Mouse (Mus musculus) MEL (cell line): ENCODE results near the gene H13.

Source experiments
- CTCF ChIP-seq, 3 experiments: IDR thresholded peaks in 2 of 3; conservative IDR thresholded peaks in 1 of 3; 2 replicates each; pipeline ENCODE4 v1.5.1; 2011 to 2012; ENCODE audit warnings: low read length in 3 of 3, low read depth in 2 of 3, mild to moderate bottlenecking in 2 of 3, improper control_type of control experiment in 1 of 3, inconsistent platforms in 1 of 3, mixed read lengths in 1 of 3, moderate library complexity in 1 of 3; ENCODE audit not compliant: control insufficient read depth in 1 of 3, insufficient read depth in 1 of 3, poor library complexity in 1 of 3, severe bottlenecking in 1 of 3
- ELF1 ChIP-seq: IDR thresholded peaks from 2 replicates; pipeline ENCODE4 v1.6.1; 2014; ENCODE audit warnings: low read depth, mild to moderate bottlenecking, inconsistent platforms, low read length, improper control_type of control experiment, moderate library complexity
- GATA1 ChIP-seq: IDR thresholded peaks from 2 replicates; pipeline ENCODE4 v1.6.1; 2011; ENCODE audit warnings: low read depth, low read length, improper control_type of control experiment
- MAX ChIP-seq: IDR thresholded peaks from 2 replicates; pipeline ENCODE4 v1.6.1; 2011; ENCODE audit warnings: low read length, improper control_type of control experiment
- POLR2A ChIP-seq, 2 experiments: IDR thresholded peaks; 2 replicates each; pipeline ENCODE4 v1.6.1; 2011 to 2012; ENCODE audit warnings: low read length in 2 of 2, mild to moderate bottlenecking in 2 of 2, control low read depth in 1 of 2, improper control_type of control experiment in 1 of 2, low read depth in 1 of 2, moderate library complexity in 1 of 2; ENCODE audit not compliant: control insufficient read depth in 1 of 2, insufficient read depth in 1 of 2, poor library complexity in 1 of 2
- SIN3A ChIP-seq: IDR thresholded peaks from 2 replicates; pipeline ENCODE4 v1.6.1; 2012; ENCODE audit warnings: low read length, improper control_type of control experiment, inconsistent platforms
- TAL1 ChIP-seq: IDR thresholded peaks from 2 replicates; pipeline ENCODE4 v1.6.1; 2012; ENCODE audit warnings: mild to moderate bottlenecking, inconsistent platforms, low read length, moderate library complexity, mixed read lengths
- UBTF ChIP-seq: IDR thresholded peaks from 2 replicates; pipeline ENCODE4 v1.6.1; 2012; ENCODE audit warnings: low read depth, mild to moderate bottlenecking, inconsistent platforms, low read length, improper control_type of control experiment, moderate library complexity, borderline replicate concordance; ENCODE audit not compliant: insufficient read depth
- USF1 ChIP-seq: IDR thresholded peaks from 2 replicates; pipeline ENCODE4 v1.6.1; 2014; ENCODE audit warnings: low read depth, mild to moderate bottlenecking, inconsistent platforms, low read length, improper control_type of control experiment, moderate library complexity

- no peak for TF ChIP-seq TAL1
- TF ChIP-seq MAX: no peak
- peak; percentile 26 to 50 (median 46); a peak in 5 of 6 replicates for TF ChIP-seq CTCF (IDR thresholded peaks at IDR 0.05 in 2 of 3, conservative IDR thresholded peaks at IDR 0.05 in 1 of 3; ENCODE audit: control insufficient read depth in 1 of 3, insufficient read depth in 1 of 3, low read depth in 2 of 3, low read length in 3 of 3, poor library complexity in 1 of 3, severe bottlenecking in 1 of 3)
- no peak for TF ChIP-seq POLR2A (IDR thresholded peaks at IDR 0.05; ENCODE audit: control insufficient read depth in 1 of 2, insufficient read depth in 1 of 2, low read depth in 1 of 2, low read length in 2 of 2, poor library complexity in 1 of 2)
- TF ChIP-seq USF1: no peak
- TF ChIP-seq SIN3A: no peak
- no peak for TF ChIP-seq GATA1
- no peak for TF ChIP-seq UBTF
- no peak for TF ChIP-seq ELF1
These were observed 11.9 kb upstream of the H13 start for GRCm38 (mm10) chr2:152657398-152657797.
